Mouse (Mus musculus) cerebellum, adult 2 months (tissue): ENCODE measurements around the gene Tspan12.

Source experiments
- CTCF ChIP-seq: fragments of 200-500 bp; IDR thresholded peaks from 2 replicates; pipeline ENCODE4 v1.5.1; 2011; ENCODE audit warnings: low read depth, mild to moderate bottlenecking, control low read depth, low read length, moderate library complexity, borderline replicate concordance; ENCODE audit not compliant: insufficient read depth
- POLR2A ChIP-seq: fragments of 200-500 bp; IDR thresholded peaks from 2 replicates; pipeline ENCODE4 v1.6.1; 2011; ENCODE audit warnings: low read length, control low read depth, borderline replicate concordance; ENCODE audit not compliant: insufficient read depth

- no peak for TF ChIP-seq CTCF
- TF ChIP-seq POLR2A = no peak
Measured at GRCm38 (mm10) chr6:21857843-21858242, 5.5 kb upstream of the Tspan12 start.
